Mouse (Mus musculus) leukemia stem cell, adult 10-12 weeks (primary cell): ENCODE results near the gene Gm10563. TPM values are rescaled to one million over a fixed set of nuclear protein-coding genes. Genes with fewer than 3 reads are reported as not detected.

ENCODE experiments used
- polyA plus RNA-seq: library from polyadenylated mRNA; stranded (reverse); fragments of >175 nt; gene quantifications from 2 replicates; pipeline ENCODE4 v1.2.3, GENCODE M21; 2012; ENCODE audit warnings: low replicate concordance

Gm10563 gene
- polyA plus RNA-seq, result not detected in 2 replicates

DNA sequence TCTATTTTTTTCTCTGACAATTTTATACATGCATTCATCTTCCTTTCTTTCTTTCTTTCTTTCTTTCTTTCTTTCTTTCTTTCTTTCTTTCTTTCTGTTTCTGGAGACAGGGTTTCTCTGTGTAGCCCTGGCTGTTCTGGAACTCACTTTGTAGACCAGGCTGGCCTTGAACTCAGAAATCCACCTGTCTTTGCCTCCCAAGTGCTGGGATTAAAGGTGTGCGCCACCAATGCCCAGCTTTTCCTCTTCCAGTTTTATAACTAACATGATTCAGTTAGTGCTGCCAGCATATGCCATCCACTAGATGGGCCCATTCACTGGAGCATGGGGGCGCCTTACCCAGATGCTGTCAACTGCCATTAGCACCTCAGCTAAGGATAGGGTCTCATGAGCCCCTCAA is at the start of gene Gm10563:
Gm10563 (minus strand) TSS at position 101 of the 400 bp plus-strand sequence.

DNA sequence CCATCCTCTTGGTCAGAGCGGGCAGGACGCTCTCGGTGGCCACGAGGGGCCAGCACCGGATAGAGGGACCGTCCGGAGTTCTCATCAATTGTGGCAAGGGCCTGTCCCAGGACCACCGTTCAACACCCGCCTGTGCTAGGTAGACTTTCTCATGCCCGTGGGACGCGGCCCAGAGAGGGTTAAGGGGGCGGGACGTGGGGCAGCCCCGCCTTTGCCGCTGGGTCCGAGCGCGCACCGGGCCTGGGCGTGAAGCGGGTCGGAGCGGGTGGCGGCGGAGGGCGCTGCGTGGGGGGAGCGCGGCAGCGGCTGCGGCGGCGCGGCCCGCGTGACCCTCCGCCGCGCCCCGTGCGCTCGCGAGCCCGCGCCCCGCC is 48.9 kb upstream of the Gm10563 start, which contains the start of gene Fndc10:
Fndc10 (plus strand) TSS at position 232 of the 371 bp plus-strand sequence.

DNA sequence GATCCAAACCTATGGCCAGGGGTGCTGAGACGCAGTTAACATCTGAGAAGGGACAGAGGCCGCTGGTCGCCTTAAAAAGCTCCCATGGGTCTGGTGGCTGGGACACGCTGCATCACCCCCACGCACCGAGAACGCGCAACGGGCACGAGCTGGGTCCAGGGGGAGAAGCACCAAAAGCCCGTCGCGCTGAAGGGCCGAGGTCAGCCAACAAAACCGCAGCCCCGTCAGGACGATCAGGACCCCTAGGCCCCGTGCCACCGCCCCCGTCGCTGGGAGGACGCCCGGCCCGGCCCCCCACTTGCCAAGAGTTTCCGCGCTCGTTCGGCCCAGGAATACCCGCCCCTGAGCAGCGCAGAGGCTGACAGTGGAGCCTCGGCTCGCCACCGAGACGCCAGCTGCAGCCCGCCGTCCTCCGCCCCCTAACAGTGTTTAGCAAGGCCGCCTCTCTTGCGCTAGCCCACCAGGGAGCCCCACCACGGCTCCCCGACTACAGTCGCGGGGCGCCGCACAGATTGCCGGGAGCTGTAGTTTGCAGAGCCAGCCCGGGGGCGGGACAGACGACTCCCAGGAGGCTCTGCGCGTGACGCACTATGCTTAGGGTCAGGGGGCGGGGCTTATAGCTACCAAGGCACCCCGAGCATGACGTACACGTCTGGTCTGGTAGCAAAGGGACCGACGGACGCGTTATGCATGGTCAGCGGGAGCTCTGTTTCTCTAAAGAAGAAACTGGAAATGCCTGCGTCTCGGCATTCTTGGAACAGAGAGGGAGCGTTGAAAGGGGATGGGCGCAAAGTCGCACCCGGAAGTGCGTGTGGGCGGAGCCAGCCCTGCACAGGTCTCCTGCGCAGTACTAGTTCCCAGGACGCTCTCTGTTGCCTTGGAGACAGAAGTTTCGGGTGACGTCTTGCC is 23.7 kb upstream of the Gm10563 start, which contains the start of gene Mib2:
Mib2 (minus strand) TSS at position 510 of the 909 bp plus-strand sequence.

DNA sequence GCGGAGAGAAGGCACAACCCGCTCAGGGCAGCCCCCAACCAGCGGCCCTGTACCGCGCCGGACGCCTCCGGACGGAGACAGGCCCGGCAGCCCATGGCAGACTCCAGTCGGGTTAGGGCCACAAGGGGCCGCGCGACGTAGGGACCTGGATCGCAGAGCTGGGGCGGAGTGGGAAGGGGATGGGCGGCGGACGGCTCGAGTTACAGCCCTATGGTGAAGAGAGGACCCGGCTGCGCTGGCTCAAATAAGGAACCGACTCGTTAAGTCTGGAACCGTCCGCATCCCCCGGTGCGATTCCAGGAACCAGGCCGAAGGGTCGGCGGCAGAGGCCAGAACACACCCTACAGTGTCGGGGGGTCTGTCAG is 7.9 kb upstream of the Gm10563 start, which contains the start of gene Mmp23:
Mmp23 (minus strand) TSS at position 299 of the 365 bp plus-strand sequence.

DNA sequence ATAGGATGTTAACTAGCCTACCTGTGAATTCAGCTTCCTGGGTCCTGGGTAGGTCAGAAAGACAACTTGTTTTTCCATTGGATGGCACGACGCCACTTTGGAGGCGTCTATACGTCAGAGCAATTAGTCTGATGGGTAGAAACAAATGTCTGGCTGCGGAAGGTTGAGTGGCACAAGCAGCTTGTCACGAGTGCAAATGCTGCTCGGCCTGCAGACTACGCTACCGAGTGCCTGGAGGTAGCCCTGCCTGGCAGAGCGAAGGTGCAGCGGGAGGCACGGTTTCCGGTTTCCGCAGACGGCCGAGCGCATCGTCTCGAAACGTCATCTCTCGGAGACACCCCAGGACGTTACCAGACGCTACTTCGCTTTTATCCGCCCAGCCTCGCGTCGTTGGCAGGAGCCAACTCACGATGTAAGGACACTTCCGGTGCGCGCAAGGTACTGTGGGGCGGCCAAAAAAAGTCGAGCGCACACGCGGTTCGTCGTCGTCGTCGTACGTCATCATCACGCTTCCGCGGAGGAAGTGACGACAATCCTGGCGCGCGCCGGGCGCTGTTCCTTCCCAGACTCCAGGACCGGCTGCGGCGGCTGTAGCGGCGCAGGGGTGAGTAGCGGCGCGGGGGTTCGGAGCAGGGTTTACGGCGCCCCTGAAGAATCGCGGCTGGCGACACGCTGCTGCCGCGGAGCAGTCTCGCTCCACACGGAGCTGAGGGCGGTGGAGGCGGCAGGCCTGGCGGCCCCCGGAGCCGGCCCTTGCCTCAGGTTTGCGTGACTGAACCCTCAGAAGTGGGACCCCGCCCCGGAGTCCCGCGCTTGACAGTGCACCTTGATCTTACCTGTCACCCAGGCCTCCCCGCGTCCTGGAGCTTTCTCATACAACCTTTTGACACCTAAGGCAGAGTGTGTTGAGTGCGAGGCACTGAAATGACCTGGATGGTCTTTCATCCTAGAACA is 20.6 kb downstream of the Gm10563 start, which contains the start of gene Cdk11b:
Cdk11b (plus strand) TSS at position 517 of the 954 bp plus-strand sequence.

DNA sequence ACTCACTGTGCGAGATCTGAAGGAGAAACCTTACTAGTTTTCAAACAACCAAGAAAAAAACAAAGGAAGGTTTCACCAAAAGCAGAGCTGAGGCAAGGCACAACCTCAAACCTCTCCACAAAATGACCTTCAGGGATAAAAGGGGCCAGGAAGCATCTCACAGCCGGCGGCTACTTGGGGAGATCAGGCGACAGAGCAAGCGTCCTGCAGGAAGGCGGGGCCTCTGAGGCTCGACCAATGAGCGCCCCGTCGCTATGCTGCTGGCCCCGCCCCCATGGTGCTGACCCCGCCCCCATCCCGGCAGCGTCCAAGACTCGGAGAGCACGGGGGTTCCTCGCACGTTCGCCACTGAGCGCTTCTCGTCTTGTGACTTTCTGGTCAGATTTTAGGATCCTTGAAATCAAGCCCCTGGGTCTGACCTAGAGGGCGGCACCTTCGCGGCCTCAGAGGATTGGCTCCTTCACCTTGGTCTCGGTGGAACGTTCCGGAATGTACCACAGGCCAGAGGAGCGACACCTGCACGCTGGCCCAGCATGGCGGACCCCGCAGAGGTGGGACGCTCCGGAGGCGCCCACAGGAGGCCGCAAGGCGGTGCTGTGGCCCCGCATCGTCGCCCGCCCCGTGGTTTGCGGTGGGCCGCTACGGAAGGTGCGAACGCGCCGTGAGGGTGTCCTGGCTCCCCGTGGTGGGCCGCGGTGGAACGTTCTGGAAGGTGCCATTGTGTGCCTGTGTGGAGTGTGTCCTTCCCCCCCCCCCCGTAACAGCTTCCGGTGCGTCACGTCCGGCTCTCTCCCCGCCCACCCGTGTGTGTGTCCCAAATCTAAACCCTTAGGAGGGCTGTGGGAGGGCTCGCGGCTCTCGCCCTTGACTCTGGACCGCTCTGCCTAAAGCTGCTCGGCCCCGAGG is 43.9 kb downstream of the Gm10563 start, which contains the start of gene Slc35e2:
Slc35e2 (plus strand) TSS at position 326 of the 906 bp plus-strand sequence.

Other genes starting within 250 kb of the Gm10563 start
- gene Gabrd, start 247.3 kb downstream of the Gm10563 start, polyA plus RNA-seq, result 0.09 TPM in 1 of 2 replicates, not detected in the other
- gene Cfap74, start 236.2 kb downstream of the Gm10563 start, polyA plus RNA-seq, result not detected in 2 replicates
- gene Tmem52, start 176.3 kb downstream of the Gm10563 start, polyA plus RNA-seq, result 0.41 TPM in 1 of 2 replicates, not detected in the other
- 28.1 and 34.9 TPM in 2 replicates for gene Gnb1, start 154.0 kb downstream of the Gm10563 start, polyA plus RNA-seq
- 93.2 and 99.6 TPM in 2 replicates for gene Nadk, start 83.0 kb downstream of the Gm10563 start, polyA plus RNA-seq
- 2.0 and 5.1 TPM in 2 replicates for gene Slc35e2, start 44.0 kb downstream of the Gm10563 start, polyA plus RNA-seq
- 45.7 and 53.4 TPM in 2 replicates for gene Cdk11b, start 20.6 kb downstream of the Gm10563 start, polyA plus RNA-seq
- 0.21 and 3.1 TPM in 2 replicates for gene Mmp23, start 8.0 kb upstream of the Gm10563 start, polyA plus RNA-seq
- 37.9 and 63.0 TPM in 2 replicates for gene Mib2, start 23.8 kb upstream of the Gm10563 start, polyA plus RNA-seq
- 2.6 TPM in 2 replicates for gene Fndc10, start 48.9 kb upstream of the Gm10563 start, polyA plus RNA-seq
- 23.8 and 40.4 TPM in 2 replicates for gene Ssu72, start 59.4 kb upstream of the Gm10563 start, polyA plus RNA-seq
- 0.27 and 0.50 TPM in 2 replicates for gene Tmem240, start 89.4 kb upstream of the Gm10563 start, polyA plus RNA-seq
- 52.4 and 57.8 TPM in 2 replicates for gene Atad3a, start 115.7 kb upstream of the Gm10563 start, polyA plus RNA-seq
- gene Vwa1, start 129.3 kb upstream of the Gm10563 start, polyA plus RNA-seq, result 1.1 and 2.2 TPM in 2 replicates
- gene Tmem88b, start 140.5 kb upstream of the Gm10563 start, polyA plus RNA-seq, result 0.24 and 0.29 TPM in 2 replicates
- gene Ankrd65, start 145.0 kb upstream of the Gm10563 start, polyA plus RNA-seq, result not detected in 2 replicates
- 26.3 and 70.8 TPM in 2 replicates for gene Mrpl20, start 157.5 kb upstream of the Gm10563 start, polyA plus RNA-seq
- gene Ccnl2, start 167.1 kb upstream of the Gm10563 start, polyA plus RNA-seq, result 33.3 and 37.7 TPM in 2 replicates
- 142 and 271 TPM in 2 replicates for gene Aurkaip1, start 185.9 kb upstream of the Gm10563 start, polyA plus RNA-seq
- 0.21 and 2.1 TPM in 2 replicates for gene Mxra8, start 194.3 kb upstream of the Gm10563 start, polyA plus RNA-seq
- gene Dvl1, start 202.0 kb upstream of the Gm10563 start, polyA plus RNA-seq, result 152 and 222 TPM in 2 replicates
- gene Tas1r3, start 218.0 kb upstream of the Gm10563 start, polyA plus RNA-seq, result 0.08 TPM in 1 of 2 replicates, not detected in the other
- 2.0 and 2.6 TPM in 2 replicates for gene Cptp, start 224.0 kb upstream of the Gm10563 start, polyA plus RNA-seq
- 16.3 and 20.4 TPM in 2 replicates for gene Ints11, start 224.1 kb upstream of the Gm10563 start, polyA plus RNA-seq
- 349 and 415 TPM in 2 replicates for gene Pusl1, start 246.4 kb upstream of the Gm10563 start, polyA plus RNA-seq
- gene Acap3, start 246.4 kb upstream of the Gm10563 start, polyA plus RNA-seq, result 59.5 and 63.0 TPM in 2 replicates